Mouse (Mus musculus): ENCODE measurements at regions not wholly inside any gene's neighbourhood (a gene's known extent, or its start where the extent isn't known, plus 50 kb on each side); places are given as distances from the start of the nearest gene placed in this dataset.

DNA sequence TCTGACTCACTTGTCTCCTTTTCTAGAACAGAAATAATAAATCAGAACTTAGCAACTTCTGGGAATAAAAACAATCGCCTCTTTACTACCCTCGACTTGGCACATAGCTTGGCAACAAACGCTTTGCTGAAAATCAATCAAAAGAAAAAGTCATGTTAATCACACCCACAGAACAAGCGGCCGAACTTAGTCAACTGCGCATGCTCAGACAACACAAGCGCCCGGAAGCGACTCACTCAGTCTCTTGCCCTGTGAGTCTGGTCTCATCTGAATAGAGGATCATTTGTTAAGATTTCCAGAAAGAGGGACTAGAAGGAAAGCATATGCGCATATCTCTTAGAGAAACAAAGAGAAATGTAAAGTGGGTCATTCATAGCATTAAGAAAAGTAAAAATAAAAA, 375.8 kb downstream of the Gpd2 start:
- no peak for DNase-seq (ENCODE audit: low read depth)

DNA sequence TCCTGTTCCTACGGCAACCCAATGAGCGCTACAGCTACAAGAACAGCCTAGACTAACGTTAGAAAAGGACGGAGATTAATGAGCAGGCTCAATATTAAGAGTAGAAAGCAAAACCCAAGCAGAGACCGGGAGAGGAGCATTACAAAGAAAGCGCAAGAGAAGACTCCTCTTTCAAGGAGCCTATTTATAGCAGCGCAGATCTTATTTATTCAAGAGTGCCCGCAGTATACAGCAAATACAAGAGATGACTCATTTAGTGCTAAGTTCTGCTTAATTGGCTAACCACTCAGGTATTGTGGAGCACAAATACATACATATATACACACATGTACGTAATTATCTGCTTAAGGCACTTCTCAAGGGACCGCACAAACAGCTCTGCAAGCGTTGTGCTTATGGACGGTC, 377.2 kb downstream of the Gpd2 start:
- no peak for DNase-seq (ENCODE audit: low read depth)

DNA sequence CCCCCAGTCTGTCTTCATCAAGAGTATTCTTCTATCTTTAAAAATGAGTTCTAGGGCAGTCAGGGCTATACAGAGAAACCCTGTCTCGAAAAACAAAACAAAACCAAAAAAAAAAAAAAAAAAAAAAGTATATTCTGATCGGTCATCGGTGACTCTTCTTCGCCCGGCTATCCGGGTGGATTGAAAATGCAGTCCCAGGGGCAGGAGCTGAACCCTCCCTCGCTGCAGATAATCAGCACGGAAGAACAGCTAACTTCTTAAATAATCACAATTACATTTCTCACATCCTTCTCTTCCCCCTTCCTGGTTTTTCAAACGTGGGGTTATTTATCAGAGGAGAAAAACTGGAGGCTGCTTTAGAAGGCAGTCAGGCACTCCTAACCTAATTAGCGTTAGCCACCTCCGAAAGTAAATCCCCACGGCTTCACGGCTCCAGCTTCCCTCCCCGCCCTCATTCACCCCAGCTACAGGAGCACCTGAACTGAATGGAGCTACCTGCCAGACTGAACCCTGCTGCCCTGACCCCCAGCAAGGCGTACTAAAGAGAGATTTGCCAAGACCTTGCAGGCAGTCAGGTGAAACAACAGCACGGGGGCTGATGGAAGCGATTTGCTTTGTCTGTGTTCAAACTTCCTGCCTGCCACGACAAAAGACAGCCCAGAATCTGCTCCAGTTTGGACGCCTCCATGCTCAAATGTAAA, 379.2 kb downstream of the Gpd2 start:
- no peak for DNase-seq (ENCODE audit: low read depth)

DNA sequence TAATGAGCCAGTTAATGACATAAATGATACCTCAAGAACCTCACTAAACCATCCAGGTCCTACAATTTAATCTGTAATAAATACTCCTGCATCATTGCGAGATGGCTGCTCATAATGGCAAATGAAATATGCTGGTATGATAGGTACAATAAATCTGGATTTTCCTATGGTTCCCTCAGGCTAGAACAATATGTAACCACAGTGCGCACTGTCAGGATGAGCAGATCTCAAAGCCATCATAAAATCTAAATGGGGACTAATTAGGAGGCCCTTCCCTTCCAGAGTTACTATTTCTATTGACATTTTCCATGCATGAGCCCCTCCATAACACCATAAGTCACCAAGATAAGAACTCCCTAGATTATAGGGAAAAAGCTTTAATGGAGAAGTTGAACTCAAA, 379.8 kb downstream of the Gpd2 start:
- DNase-seq (ENCODE audit: low read depth): no peak

DNA sequence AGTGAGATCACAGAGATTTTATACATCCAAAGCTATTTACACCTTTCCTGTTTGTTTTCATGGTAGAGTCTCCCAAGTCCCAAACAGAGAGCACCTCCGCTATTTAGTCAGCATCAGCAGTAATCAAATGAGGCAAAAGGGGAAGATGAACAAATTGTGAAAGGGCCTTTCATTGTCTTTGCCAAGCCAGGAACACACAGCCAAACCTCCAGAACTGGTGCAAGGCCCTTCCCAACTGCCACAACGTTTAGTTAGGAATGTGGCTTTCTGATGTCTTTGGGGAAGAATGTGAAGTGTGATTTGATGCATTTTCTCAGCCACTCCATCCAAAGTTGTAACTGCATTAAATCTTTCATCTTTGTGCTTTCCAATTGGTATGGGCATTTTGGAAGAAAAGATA, 353.6 kb upstream of the Galnt5 start:
- DNase-seq (ENCODE audit: low read depth): no peak

DNA sequence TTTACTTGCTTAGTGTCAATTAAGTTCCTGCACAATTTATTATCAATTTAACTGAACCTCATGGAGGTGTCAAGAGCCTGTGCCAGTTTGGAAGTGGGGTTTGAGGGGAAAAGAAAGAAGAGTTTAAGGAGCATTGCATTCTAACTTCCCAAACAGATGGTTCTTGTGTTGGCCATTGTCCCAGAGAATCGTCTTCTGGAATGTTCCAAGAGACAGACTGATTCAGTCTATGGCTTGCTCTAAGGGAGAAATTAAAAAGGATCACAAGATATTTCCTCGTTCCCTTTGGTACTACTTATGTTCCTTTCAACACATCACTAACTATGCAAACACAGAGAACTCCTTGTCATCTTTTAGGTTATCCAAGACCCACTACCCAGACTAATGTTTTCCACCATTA, 353.1 kb upstream of the Galnt5 start:
- no peak for DNase-seq (ENCODE audit: low read depth)

DNA sequence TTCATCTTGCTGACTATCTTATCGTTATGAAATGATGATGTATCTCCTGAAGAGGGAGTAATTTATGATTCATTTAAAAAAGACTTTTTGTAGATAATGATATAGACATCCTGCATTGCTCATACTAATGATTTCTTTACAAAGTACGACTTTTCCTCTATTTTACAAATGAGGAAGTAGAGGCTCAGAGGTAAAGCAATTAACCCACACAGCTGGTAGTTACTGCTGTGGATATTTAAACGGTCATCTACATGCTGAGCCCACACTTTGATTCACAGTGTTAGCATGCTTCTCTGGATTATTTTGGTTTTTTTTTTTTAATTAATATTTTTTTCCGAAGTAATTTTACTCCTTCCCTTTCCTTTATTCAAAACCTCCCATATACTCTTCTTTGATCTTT, 348.7 kb upstream of the Galnt5 start:
- no peak for DNase-seq (ENCODE audit: low read depth)

DNA sequence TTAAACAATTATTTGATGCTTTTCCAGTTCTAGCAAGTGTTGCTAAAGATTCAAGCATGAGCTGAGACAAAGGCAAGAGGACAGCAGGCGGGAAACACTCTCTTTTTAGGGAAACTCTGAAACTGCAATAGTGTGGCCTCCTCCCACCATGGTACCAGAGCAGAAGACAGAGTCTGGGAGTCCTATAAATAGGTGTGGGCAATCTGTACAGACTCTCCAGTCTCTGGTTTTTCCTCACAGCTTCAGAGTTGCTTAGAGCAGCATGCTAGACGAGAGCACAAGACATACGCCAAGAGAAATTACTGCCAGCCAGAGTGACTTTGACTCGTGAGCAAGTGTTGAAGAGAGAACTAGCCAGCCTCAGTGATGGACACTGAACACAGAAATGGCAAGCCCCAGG, 340.3 kb upstream of the Galnt5 start:
- DNase-seq (ENCODE audit: low read depth): no peak

DNA sequence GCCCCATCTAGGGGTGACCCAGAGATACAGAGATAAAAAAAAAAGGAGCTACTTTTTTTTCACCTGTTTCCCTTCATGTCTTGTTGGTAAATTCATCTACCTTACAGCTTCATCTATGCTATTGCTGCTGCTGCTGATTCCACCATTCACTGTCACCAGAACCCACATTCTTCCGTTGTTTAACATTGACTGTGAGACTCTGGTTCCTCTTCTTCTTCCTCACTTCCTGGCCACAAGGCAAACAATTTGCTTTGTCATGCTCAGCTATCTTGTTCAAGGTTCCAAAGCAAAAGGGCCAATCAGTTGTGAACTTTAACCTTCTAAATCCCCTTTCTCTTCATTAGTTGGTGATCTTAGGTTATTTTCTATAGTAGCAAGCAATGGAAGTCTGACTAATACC, 335.8 kb upstream of the Galnt5 start:
- DNase-seq (ENCODE audit: low read depth): no peak

DNA sequence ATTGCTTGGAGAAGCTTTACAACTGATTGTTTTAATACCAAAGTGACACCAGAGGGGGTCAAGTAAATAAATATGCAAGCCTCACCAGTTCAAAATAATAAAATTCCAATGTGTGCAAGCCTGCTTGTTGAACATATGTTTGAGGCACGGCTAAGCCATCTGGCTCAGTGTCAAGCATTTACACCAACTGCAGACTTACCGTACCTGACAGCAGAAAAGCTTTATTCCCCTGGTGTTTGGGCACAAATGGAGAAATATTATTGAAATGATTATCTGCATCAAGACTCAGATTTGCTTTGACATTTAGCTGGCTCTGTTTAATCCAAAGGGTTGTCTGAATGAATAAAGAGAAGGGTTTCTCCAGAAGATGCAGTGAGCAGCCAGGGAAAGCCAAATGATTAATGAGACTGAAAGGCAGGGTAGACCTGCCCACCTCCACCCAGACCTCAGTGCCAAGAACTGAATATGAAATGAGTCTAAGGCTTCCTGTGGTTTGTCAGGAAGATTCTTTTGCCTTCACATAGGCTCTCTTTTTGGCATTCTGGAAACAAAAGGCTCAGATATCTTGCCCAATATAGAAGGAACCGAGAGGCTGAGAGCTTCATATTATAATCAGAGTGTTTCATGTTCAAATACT, 325.6 kb upstream of the Galnt5 start:
- no peak for DNase-seq (ENCODE audit: low read depth)

DNA sequence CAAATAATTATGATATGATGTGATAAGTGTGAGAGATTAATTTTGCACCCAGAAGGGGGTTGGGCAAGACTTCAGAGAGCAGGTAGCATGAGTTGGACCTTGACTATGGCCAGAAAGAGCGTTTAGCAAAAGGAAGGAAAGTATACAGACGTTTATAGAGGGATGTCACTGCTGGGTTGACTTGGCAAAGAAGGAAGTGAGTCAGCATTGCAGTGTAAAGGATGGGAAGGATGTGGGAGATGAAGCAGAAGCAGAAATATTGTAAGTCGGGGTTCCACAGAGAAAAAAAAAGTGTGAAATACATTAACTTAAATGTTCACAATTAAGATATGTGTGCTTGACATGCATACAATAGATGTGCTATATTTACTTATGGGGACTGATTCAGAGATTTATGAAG, 307.8 kb upstream of the Galnt5 start:
- no peak for DNase-seq (ENCODE audit: low read depth)

DNA sequence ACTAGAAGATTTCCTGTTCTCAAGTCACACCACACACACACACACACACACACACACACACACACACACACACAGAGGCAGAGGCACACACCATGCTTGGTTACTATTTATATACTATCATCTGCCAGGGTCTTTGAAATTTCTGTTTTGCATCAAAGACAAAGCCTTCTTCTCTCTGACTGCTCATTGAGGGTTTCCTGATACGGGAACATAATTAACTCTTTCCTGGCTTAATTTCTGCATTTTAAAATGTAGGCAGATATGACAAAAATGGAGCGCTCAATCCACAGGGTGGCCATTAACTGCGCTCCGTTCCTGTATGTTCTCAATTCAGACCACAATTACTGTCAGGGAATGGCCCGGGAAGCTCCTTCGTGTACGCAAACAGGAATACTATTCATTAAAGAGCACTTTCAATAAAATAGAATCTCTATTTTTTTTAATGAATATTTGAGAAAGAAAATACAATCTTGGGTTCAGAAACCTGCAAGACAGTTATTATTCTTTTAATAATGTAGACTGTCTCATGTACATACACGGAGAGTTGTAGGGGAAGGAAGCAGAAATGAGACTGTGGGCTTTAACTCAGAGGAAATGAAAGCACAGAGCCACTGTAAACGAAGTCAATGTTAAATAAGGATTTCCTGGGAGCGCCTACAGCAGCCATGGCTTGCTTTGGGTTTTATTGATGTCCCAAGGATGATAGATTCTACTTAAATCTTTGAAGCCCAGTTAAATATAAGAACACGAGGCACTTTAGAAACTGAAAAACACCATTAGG, 300.5 kb upstream of the Galnt5 start:
- DNase-seq (ENCODE audit: low read depth): no peak

DNA sequence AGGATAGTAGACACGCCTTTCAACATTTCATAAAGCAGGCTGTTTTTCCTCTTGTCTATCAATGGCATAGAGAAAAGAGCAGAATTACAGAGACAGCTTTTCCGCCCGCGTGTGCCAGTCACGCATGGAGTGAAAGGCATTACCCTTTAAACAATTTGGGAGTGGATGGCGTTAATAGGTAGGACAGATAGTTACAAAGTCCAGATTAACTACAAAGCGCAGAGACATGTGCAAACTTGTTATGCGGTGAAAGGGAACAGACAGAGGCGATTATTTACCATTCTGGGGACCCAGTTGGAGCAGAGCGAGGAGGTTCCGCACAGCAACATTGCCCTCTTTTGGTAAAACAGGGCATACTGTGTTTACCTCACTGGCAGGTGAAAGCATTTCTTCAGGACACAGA, 299.0 kb upstream of the Galnt5 start:
- peak; percentile 3 for DNase-seq (ENCODE audit: low read depth)

DNA sequence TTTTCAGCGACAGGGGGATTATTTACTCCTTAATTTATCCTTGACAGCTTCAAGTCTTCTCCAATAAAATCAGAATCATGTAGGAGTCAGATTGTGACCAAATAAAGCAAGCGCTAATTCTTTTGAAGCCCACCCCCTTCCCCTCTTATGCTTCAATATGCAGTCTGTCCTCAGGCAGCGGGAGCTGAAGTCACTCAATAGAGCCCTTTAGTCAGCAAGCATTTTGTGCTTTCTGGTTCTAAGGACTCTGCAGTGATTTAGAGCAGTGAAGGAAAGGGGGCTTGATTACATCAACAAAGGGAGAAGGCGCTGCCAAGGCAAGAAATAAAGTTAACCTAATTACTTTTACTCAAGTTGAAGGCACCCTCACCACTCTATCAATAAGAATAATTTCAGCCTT, 298.5 kb upstream of the Galnt5 start:
- no peak for DNase-seq (ENCODE audit: low read depth)

DNA sequence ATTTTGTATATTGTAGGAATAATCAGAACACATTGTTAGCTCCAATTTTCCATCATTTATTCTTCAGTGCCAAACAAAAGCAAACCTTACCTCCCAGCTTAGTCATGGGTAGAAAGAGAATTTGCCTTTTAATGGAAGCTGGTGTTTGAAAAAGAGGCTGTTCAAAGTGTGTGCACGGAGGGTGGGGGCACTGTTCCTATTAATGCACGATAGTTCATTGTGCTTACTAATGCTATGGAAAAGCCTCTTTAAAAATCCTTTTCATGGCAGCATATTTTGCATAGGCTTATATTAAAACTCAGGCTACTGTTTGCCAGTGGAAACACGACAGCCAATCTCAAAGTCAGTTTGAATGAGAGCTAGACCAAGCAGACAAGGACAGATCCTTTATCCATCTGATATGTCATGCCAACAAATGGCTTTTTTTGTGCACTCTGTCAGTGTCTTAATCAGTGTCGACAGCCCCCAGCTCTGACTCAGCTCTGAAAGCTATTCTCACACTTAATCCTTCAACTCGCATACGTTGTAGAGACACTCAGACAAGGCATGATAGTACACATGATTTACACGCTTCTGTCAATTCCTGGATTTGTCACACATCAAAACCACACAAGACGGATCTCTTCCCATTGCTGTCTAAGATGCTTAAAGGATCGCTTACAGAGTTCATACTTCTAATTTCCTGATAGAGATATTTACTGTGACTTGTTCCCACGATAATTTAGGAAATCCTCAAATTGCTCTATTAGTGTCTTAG, 280.8 kb upstream of the Galnt5 start:
- DNase-seq (ENCODE audit: low read depth): no peak

Data from naive thymus-derived CD4-positive, alpha-beta T cell, adult 2 months (primary cell).